Mouse (Mus musculus) hindbrain, embryonic 15.5 days (tissue): ENCODE data around the gene 2610044O15Rik8. TPM values are rescaled to one million over a fixed set of nuclear protein-coding genes. Genes with fewer than 3 reads are reported as not detected.
"Not testable (repeated sequence)": the region's sequence is repeated elsewhere in the genome, so short reads cannot be mapped to it uniquely, and the experiment has no call there.

Experiments
- ATAC-seq: fragments of 200-750 bp; cut with Nextera tagmentation; 2 replicates; pipeline ENCODE4 v1.8.0; 2017; ENCODE audit warnings: low read depth, moderate number of reproducible peaks, moderate TSS enrichment; ENCODE audit not compliant: low FRiP score
- H3K27ac ChIP-seq: fragments of 300-500 bp; sonication (generic); replicated peaks from 2 replicates; pipeline ENCODE4 v1.5.1; 2015; ENCODE audit warnings: mild to moderate bottlenecking, inconsistent platforms
- H3K27me3 ChIP-seq: fragments of 300-500 bp; sonication (generic); 2 replicates; pipeline ENCODE4 v1.6.1; 2015; ENCODE audit warnings: control low read depth, inconsistent platforms
- H3K36me3 ChIP-seq: fragments of 300-500 bp; sonication (generic); 2 replicates; pipeline ENCODE4 v1.6.1; 2015; ENCODE audit warnings: control low read depth, inconsistent platforms
- H3K4me1 ChIP-seq: fragments of 300-500 bp; sonication (generic); replicated peaks from 2 replicates; pipeline ENCODE4 v1.6.1; 2015; ENCODE audit warnings: control low read depth, inconsistent platforms
- H3K4me2 ChIP-seq: fragments of 300-500 bp; sonication (generic); 2 replicates; pipeline ENCODE4 v1.6.1; 2015; ENCODE audit warnings: moderate library complexity, mild to moderate bottlenecking, inconsistent platforms
- H3K4me3 ChIP-seq: fragments of 300-500 bp; sonication (generic); 2 replicates; pipeline ENCODE4 v1.5.1; 2015; ENCODE audit warnings: mild to moderate bottlenecking, inconsistent platforms
- H3K9ac ChIP-seq: fragments of 300-500 bp; sonication (generic); 2 replicates; pipeline ENCODE4 v1.6.1; 2015; ENCODE audit warnings: inconsistent platforms
- H3K9me3 ChIP-seq: fragments of 300-500 bp; sonication (generic); 2 replicates; pipeline ENCODE4 v1.6.1; 2016; ENCODE audit warnings: control low read depth, inconsistent platforms
- WGBS: fragments of 180-500 bp; shearing (Covaris S2); methylation state at CpG from one replicate; pipeline ENCODE4 v1.1.7; 2015; 5-methylcytosine and 5-hydroxymethylcytosine counted together
- polyA plus RNA-seq: library from polyadenylated mRNA; unstranded; fragments of >200 nt; fragmentation: Nextera tagmentation; extraction: Ambion mirVana; gene quantifications from 2 replicates; pipeline ENCODE4 v1.2.1, GENCODE M21; 2015

The 2610044O15Rik8 gene
- polyA plus RNA-seq, result 22.3 and 23.5 TPM in 2 replicates

DNA sequence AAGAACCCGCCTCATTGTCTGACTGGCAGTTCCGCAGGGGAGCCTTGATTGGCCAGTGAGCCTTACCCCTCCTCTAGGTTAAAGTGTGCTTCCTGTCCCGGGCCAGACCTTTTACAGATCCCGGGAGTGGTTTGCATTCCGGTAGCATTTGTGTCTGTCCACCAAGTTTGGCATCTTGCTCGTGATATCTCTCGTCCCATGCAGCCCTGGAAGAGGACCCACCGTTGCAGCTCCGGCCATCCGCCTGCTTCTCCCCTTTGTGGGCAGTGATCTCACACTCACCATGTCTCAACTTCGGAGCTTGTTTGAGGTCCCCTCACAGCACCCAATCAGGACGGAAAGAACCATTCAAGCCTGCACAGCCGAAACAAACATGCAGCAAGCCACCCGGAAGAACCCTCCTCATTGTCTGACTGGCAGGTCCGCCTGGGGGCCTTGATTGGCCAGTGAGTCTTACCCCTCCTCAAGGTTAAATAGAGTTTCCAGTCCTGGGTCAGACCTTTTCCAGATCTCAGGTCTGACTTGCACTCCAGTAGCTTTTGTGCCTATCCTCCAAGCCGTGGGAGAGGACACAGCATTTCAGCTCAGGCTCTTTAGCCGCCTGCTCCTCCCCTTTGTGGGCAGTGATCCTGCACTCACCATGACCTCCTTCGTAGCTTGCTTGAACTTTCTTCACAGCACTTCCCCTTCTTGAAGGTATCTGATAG is at the start of gene 2610044O15Rik8:
Gene 2610044O15Rik8 (minus strand): TSS at position 380 of the 707 bp plus-strand sequence.
- Histone ChIP-seq H3K9ac (peak within 1 kb of the TSS; percentile 71), H3K27ac (peak within 1 kb of the TSS; percentile 91), H3K9me3 (no peaks in the 10 kb centered on the region), H3K4me2 (peak within 1 kb of the TSS; percentile 68), H3K27me3 (no peaks in the 10 kb centered on the region), H3K4me3 (peak within 1 kb of the TSS; percentile 80), H3K4me1 (peaks cover 14% of the 10 kb centered on the region), H3K36me3 (no peaks in the 10 kb centered on the region)
- under 1% methylated on average over 18 of the region's 18 CpGs for WGBS
- peak; percentile 100 for ATAC-seq

DNA sequence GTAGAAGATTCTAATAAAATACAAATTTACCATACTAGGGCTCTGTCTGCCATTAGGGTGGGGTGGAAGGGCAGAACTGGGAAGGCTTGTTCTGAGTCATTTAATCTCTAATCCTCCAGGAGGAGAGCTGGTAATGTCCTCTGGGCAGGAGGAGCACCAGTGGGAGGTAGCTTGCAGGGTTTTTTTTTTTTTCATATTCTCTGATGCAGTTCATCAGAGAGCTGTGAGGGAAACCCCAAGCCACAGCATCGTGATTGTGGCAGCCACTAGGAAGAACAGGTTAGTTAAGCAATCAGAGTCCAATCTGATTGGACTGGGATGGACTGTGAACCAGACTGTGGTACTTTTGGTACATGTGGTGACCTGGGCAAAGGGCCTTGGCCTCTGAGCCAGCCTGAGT is 31.7 kb upstream of the 2610044O15Rik8 start:
- no peak for ATAC-seq
- 89% methylated on average over 1 of the region's 1 CpGs for WGBS
- H3K4me2 ChIP-seq, result no peak overlapping the region
- H3K4me3 ChIP-seq, result no peak overlapping the region
- H3K4me1 ChIP-seq, result peaks cover 12% of the 10 kb centered on the region; the same call in 1 of the 2 replicates
- peaks cover 24% of the 10 kb centered on the region; the same call in 1 of the 2 replicates for H3K9me3 ChIP-seq
- no peak overlapping the region for H3K27ac ChIP-seq
- H3K27me3 ChIP-seq, result no peaks in the 10 kb centered on the region
- H3K36me3 ChIP-seq, result peaks cover 34% of the 10 kb centered on the region
- H3K9ac ChIP-seq, result no peak overlapping the region

DNA sequence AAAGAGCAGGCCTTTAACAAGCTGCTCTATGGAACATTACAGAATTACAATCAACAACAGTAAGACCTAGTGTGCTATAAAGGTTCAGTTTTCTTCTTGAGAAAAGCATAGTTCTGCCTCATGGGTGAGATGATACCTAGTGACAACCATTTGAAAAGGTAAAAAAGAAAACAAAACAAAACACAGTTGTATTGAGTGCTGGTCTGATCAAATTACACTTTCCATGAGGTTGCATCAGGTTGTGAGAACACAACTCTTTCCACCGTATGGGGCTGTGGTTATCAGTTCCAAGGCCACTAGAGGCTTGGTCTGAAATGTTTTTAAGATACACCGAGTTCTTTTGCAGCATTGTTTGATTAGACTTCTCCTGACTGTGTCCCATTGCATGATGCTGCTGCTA is 30.1 kb upstream of the 2610044O15Rik8 start:
- H3K9ac ChIP-seq, result peak overlapping the region; percentile 62; the same call in 1 of the 2 replicates
- WGBS, result 88% methylated on average over 2 of the region's 2 CpGs

DNA sequence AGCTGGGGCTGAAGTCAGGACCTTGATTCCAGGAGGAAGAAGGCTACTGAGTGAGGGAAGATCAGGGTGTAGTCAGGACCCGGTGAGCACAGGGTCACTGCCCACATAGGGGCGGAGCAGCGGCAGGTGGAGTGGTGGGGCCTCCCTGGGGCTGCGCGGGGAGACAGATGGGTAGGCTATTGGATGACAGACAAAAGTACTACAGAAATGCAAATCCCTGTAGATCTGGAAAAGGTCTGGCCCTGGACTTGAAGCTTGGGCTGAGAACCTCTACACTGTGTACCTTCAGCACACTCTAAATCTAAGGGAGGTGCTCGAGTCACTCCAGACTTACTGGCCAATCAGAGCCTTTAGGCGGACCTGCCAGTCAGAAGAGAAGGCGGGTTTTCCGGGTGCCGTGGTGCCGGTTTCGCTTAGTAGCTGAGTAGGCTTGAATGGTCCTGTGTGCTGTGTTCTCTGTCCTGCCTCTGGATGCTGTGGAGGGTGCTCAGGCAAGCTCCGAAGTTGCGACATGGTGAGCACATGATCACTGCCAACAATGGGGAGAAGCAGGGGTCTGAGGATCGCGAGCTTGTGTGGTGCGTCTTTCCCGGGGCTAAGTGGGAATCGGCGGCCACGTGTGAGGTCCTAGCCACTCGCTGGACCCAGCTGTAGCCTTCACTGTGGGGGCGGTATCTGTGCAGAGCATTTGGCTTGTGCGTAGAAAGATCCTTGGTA is 29.2 kb upstream of the 2610044O15Rik8 start:
- ATAC-seq, result peak; percentile 99
- Histone ChIP-seq H3K9ac (peak overlapping the region; percentile 62), H3K4me1 (peaks cover 12% of the 10 kb centered on the region; the same call in 1 of the 2 replicates), H3K4me2 (peak overlapping the region; percentile 78), H3K4me3 (peak overlapping the region; percentile 61), H3K27ac (peak overlapping the region; percentile 83)
- under 1% methylated on average over 24 of the region's 24 CpGs for WGBS
- H3K36me3 ChIP-seq, H3K27me3 ChIP-seq, H3K9me3 ChIP-seq: not testable (repeated sequence)

More for the DNA sequence above, 30.1 kb upstream of the 2610044O15Rik8 start:
- peak overlapping the region; percentile 78 for H3K4me2 ChIP-seq
- H3K27me3 ChIP-seq, result no peaks in the 10 kb centered on the region
- H3K9me3 ChIP-seq, result peaks cover 16% of the 10 kb centered on the region; the same call in 1 of the 2 replicates
- no peak for ATAC-seq
- H3K27ac ChIP-seq, result 0 out of 2 replicates have a peak overlapping the region, but pooled peaks have one; percentile 83
- peaks cover 12% of the 10 kb centered on the region; the same call in 1 of the 2 replicates for H3K4me1 ChIP-seq
- H3K36me3 ChIP-seq, result peaks cover 18% of the 10 kb centered on the region
- peak overlapping the region; percentile 61 for H3K4me3 ChIP-seq

DNA sequence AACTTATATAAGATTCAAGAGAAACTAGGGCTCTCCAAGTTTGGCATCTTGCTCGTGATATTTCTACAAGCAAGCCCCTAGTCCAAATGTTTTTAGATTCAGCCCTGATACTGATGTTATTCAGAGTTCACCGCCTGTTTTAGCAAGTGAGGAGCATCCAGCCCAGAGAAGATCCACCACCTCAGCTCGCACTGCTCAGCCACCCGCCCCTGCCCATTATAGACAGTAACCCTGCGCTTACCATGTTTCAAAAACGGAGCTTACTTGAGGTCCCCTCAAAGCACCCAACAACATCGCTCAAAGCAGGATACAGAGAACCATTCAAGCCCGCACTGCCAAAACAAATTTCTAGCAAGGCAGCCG is 561 bp downstream of the 2610044O15Rik8 start:
- 5% methylated on average over 9 of the region's 9 CpGs for WGBS
- Histone ChIP-seq H3K27me3 (no peaks in the 10 kb centered on the region), H3K4me2 (peak overlapping the region; percentile 68), H3K4me1 (peaks cover 14% of the 10 kb centered on the region), H3K9ac (peak overlapping the region; percentile 71), H3K36me3 (no peaks in the 10 kb centered on the region), H3K27ac (peak overlapping the region; percentile 91), H3K9me3 (no peaks in the 10 kb centered on the region), H3K4me3 (peak overlapping the region; percentile 80)
- no peak for ATAC-seq

Other genes with a start within 250 kb of the 2610044O15Rik8 start
- gene Ccdc7a, start 168.9 kb downstream of the 2610044O15Rik8 start, polyA plus RNA-seq, result not detected in 2 replicates
- not detected in 2 replicates for gene Ccdc7b, start 167.3 kb downstream of the 2610044O15Rik8 start, polyA plus RNA-seq
- not detected in 2 replicates for gene Gm10999, start 102.7 kb downstream of the 2610044O15Rik8 start, polyA plus RNA-seq